Mouse (Mus musculus) olfactory bulb, adult 2 months (tissue): ENCODE data around the gene Chit1.

Experiments
- CTCF ChIP-seq: fragments of 200-500 bp; IDR thresholded peaks from 2 replicates; pipeline ENCODE4 v1.5.1; 2012; ENCODE audit warnings: low read depth, mild to moderate bottlenecking, low read length, moderate library complexity; ENCODE audit not compliant: insufficient read depth
- POLR2A ChIP-seq: fragments of 200-500 bp; IDR thresholded peaks from 2 replicates; pipeline ENCODE4 v1.6.1; 2012; ENCODE audit warnings: mild to moderate bottlenecking, low read depth, low read length, moderate library complexity; ENCODE audit not compliant: insufficient read depth

DNA sequence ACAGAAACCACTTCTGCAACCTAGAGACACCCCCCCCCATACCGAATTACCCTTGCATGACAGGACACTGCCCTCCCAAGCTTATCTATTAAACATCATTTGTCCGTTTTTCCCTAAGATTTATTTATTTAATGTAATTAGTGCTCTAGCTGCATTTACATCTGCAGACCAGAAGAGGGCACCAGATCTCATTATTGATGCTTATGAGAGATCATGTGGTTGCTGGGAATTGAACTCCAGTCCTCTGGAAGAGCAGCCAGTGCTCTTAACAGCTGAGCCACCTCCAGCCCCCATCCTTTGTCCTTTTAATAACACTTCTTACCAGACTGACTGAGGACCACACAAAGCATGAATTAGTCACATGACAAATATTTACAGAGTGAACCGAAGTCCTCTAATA, 43.6 kb downstream of the Chit1 start:
- TF ChIP-seq CTCF: no peak
- no peak for TF ChIP-seq POLR2A
